Mouse (Mus musculus) ovary, adult 2 months (tissue): ENCODE data around the gene Relt. TPM values are rescaled to one million over a fixed set of nuclear protein-coding genes. Genes with fewer than 3 reads are reported as not detected.

ENCODE experiments used
- polyA plus RNA-seq: library from polyadenylated mRNA; depleted of rRNA; stranded (reverse); fragments of >200 nt; gene quantifications from 2 replicates; pipeline ENCODE4 v1.2.3, GENCODE M21; 2012; rRNA removed

Relt gene
- 14.7 and 15.1 TPM in 2 replicates for polyA plus RNA-seq

GRCm38 (mm10) chr7:100862828-100863638 lies at the start of gene Relt:
Gene Relt, minus strand, starts transcription at chr7:100863446.

Other genes with a start within 250 kb of the Relt start
- 47.2 and 51.9 TPM in 2 replicates for gene Plekhb1, start 201.0 kb downstream of the Relt start, polyA plus RNA-seq
- 136 and 215 TPM in 2 replicates for gene Fam168a, start 156.8 kb downstream of the Relt start, polyA plus RNA-seq
- 91.9 and 102 TPM in 2 replicates for gene Arhgef17, start 68.7 kb upstream of the Relt start, polyA plus RNA-seq
- gene P2ry6, start 111.2 kb upstream of the Relt start, polyA plus RNA-seq: 59.2 and 65.4 TPM in 2 replicates
- 4.4 and 5.6 TPM in 2 replicates for gene P2ry2, start 149.4 kb upstream of the Relt start, polyA plus RNA-seq
- 7.9 and 8.6 TPM in 2 replicates for gene Fchsd2, start 229.4 kb upstream of the Relt start, polyA plus RNA-seq